Mouse (Mus musculus) CD4-positive, CD25-positive, alpha-beta regulatory T cell, adult 9 weeks (primary cell): ENCODE measurements around the gene Glra3. TPM values are rescaled to one million over a fixed set of nuclear protein-coding genes. Genes with fewer than 3 reads are reported as not detected.

Source experiments
- polyA plus RNA-seq: library from polyadenylated mRNA; unstranded; fragments of 100-300 nt; shearing (Covaris generic); gene quantifications from one replicate; pipeline ENCODE4 v1.2.1, GENCODE M21; 2017

The Glra3 gene
- not detected for polyA plus RNA-seq

DNA sequence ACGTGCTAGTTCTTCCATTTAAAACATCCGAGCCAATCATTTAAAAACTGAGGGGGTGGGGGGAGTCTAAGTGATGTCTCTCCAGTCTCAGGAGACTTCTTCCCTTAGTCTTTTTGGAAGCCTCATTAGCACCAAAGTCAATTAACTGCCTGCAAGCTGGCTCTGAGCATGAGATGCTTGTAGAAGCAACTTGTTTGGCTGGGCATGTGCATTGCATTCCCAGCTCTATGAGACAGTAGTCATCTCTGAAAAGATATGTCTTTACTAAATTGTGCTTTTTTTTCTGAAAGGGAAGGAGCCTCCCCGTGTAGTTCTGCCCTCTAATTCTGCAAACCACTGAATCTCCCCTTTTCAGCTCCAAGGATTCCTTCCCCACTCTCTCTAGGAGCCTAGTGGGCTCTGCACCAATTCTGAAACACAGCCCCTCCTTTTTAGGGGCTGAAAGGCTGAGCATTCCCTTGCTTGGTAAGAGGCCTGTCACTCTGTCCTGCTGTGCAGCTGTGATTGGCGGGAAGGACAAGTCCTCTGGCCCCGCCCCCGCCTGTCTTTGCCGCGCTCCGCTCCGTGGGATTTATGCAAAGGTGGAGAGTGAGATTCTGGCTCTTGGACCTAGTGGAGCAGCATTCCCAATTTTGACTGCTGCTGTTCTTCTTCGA, at the start of gene Glra3:
Glra3 (plus strand) TSS at position 591 of the 656 bp plus-strand sequence.

DNA sequence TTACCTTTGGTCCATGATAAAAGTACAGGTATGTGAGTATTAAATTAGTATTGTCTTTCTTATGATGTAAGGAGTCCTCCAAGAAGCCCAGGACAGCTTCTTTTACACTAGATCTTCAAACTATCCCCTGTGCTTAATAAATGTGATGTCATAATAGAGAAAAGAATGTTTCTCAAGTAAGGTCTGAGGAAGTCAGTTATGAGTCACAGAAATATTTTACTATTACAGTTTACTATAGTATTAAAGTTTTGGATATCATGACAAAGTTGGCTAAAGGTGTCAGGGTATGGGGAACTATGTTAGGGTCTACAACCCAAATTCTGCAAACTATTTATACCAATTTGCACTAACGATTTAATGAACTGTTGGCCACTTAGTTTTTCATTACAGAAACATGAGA, 33.4 kb upstream of the Glra3 start, which contains the start of gene Adam29:
Adam29 (minus strand) TSS at position 101 of the 400 bp plus-strand sequence.

Other genes starting within 250 kb of the Glra3 start
- not detected for gene Adam29, start 33.5 kb upstream of the Glra3 start, polyA plus RNA-seq